Mouse (Mus musculus): ENCODE data around the gene Brms1l. TPM values are rescaled to one million over a fixed set of nuclear protein-coding genes. Genes with fewer than 3 reads are reported as not detected.

The Brms1l gene
- polyA plus RNA-seq, 1 experiment from 2014 or later, result 60.8 TPM

GRCm38 (mm10) chr12:55869622-55870322 is 33.6 kb downstream of the Brms1l start:
- Histone ChIP-seq H3K4me2 (no peak overlapping the region), H3K27ac (no peak overlapping the region), H3K9ac (no peak overlapping the region), H3K9me3 (0 out of 2 replicates have a peak, but pooled peaks cover 3% of the 10 kb centered on the region), H3K27me3 (replicated peaks) (no peaks in the 10 kb centered on the region), H3K4me3 (no peak overlapping the region), H3K36me3 (replicated peaks) (peaks cover 37% of the 10 kb centered on the region), H3K4me1 (no peaks in the 10 kb centered on the region)
- WGBS, result 94% methylated on average over 5 of the region's 5 CpGs
- no peak for ATAC-seq (replicated peaks)

GRCm38 (mm10) chr12:55885449-55885848 is 49.3 kb downstream of the Brms1l start:
- no peaks in the 10 kb centered on the region for H3K9me3 ChIP-seq
- H3K4me3 ChIP-seq, result no peak overlapping the region
- H3K4me2 ChIP-seq, result no peak overlapping the region
- no peaks in the 10 kb centered on the region for H3K36me3 ChIP-seq (replicated peaks)
- WGBS, result 50% methylated on average over 4 of the region's 4 CpGs
- no peaks in the 10 kb centered on the region for H3K4me1 ChIP-seq
- H3K27ac ChIP-seq, result no peak overlapping the region
- no peaks in the 10 kb centered on the region for H3K27me3 ChIP-seq (replicated peaks)
- no peak overlapping the region for H3K9ac ChIP-seq
- ATAC-seq (replicated peaks), result no peak

- Histone ChIP-seq H3K4me2 (peak overlapping the region; percentile 44), H3K27ac (no peak overlapping the region), H3K36me3 (replicated peaks) (no peaks in the 10 kb centered on the region), H3K27me3 (replicated peaks) (no peaks in the 10 kb centered on the region), H3K9me3 (no peaks in the 10 kb centered on the region), H3K4me3 (0 out of 2 replicates have a peak overlapping the region, but pooled peaks have one; percentile 20), H3K4me1 (no peaks in the 10 kb centered on the region), H3K9ac (no peak overlapping the region)
- ATAC-seq (replicated peaks), result no peak; the same call in 1 of the 2 replicates
- 16% methylated on average over 5 of the region's 5 CpGs for WGBS
These were observed 52.4 kb downstream of the Brms1l start for GRCm38 (mm10) chr12:55888570-55888969.

GRCm38 (mm10) chr12:55904801-55905200 is 68.7 kb downstream of the Brms1l start:
- no peaks in the 10 kb centered on the region for H3K36me3 ChIP-seq (replicated peaks)
- no peak overlapping the region for H3K4me3 ChIP-seq
- no peak overlapping the region for H3K27ac ChIP-seq
- H3K4me2 ChIP-seq, result no peak overlapping the region
- no peaks in the 10 kb centered on the region for H3K9me3 ChIP-seq
- ATAC-seq (replicated peaks), result no peak
- no peak overlapping the region for H3K9ac ChIP-seq
- H3K4me1 ChIP-seq, result no peaks in the 10 kb centered on the region
- no peaks in the 10 kb centered on the region for H3K27me3 ChIP-seq (replicated peaks)
- 89% methylated on average over 1 of the region's 1 CpGs for WGBS

GRCm38 (mm10) chr12:55912138-55912537 is 76.0 kb downstream of the Brms1l start:
- no peak overlapping the region for H3K4me2 ChIP-seq
- no peak overlapping the region for H3K9ac ChIP-seq
- WGBS, result 20% methylated on average over 3 of the region's 3 CpGs
- no peaks in the 10 kb centered on the region for H3K27me3 ChIP-seq (replicated peaks)
- no peaks in the 10 kb centered on the region for H3K36me3 ChIP-seq (replicated peaks)
- H3K27ac ChIP-seq, result no peak overlapping the region
- ATAC-seq (replicated peaks), result peak; percentile 57
- peaks cover 4% of the 10 kb centered on the region; the same call in 1 of the 2 replicates for H3K4me1 ChIP-seq
- H3K9me3 ChIP-seq, result no peaks in the 10 kb centered on the region
- H3K4me3 ChIP-seq, result no peak overlapping the region

GRCm38 (mm10) chr12:55913201-55913600 is 77.1 kb downstream of the Brms1l start:
- Histone ChIP-seq H3K36me3 (replicated peaks) (no peaks in the 10 kb centered on the region), H3K27me3 (replicated peaks) (no peaks in the 10 kb centered on the region), H3K9ac (no peak overlapping the region), H3K27ac (no peak overlapping the region), H3K4me2 (no peak overlapping the region), H3K4me3 (no peak overlapping the region), H3K9me3 (no peaks in the 10 kb centered on the region), H3K4me1 (peaks cover 4% of the 10 kb centered on the region; the same call in 1 of the 2 replicates)
- WGBS, result 73% methylated on average over 9 of the region's 9 CpGs
- 0 out of 2 replicates have a peak, but pooled peaks have one; percentile 3 for ATAC-seq (replicated peaks)

GRCm38 (mm10) chr12:55916250-55916649 is 80.1 kb downstream of the Brms1l start:
- Histone ChIP-seq H3K4me1 (peaks cover 4% of the 10 kb centered on the region; the same call in 1 of the 2 replicates), H3K27ac (0 out of 2 replicates have a peak overlapping the region, but pooled peaks have one; percentile 17), H3K4me3 (no peak overlapping the region), H3K36me3 (replicated peaks) (no peaks in the 10 kb centered on the region), H3K9me3 (no peaks in the 10 kb centered on the region), H3K4me2 (no peak overlapping the region), H3K27me3 (replicated peaks) (no peaks in the 10 kb centered on the region), H3K9ac (no peak overlapping the region)
- 0 out of 2 replicates have a peak, but pooled peaks have one; percentile 48 for ATAC-seq (replicated peaks)
- WGBS, result 40% methylated on average over 8 of the region's 8 CpGs

- 95% methylated on average over 19 of the region's 19 CpGs for WGBS
- no peak overlapping the region for H3K4me2 ChIP-seq
- H3K27ac ChIP-seq, result no peak overlapping the region
- no peak overlapping the region for H3K9ac ChIP-seq
- H3K4me1 ChIP-seq, result peaks cover 4% of the 10 kb centered on the region; the same call in 1 of the 2 replicates
- no peaks in the 10 kb centered on the region for H3K9me3 ChIP-seq
- H3K27me3 ChIP-seq (replicated peaks), result no peaks in the 10 kb centered on the region
- peak; percentile 32; the same call in 1 of the 2 replicates for ATAC-seq (replicated peaks)
- H3K36me3 ChIP-seq (replicated peaks), result no peaks in the 10 kb centered on the region
- no peak overlapping the region for H3K4me3 ChIP-seq
These were observed 80.9 kb downstream of the Brms1l start for GRCm38 (mm10) chr12:55917020-55917419.

Small RNA genes within 50 kb of the gene (microRNA-seq; reads per million reads assigned to microRNA genes)
- gene Gm23394, result 4.0 reads per million, percentile 20 among the genes with 10 or more reads in this experiment

Other genes starting within 250 kb of the Brms1l start
- gene Insm2, start 236.9 kb upstream of the Brms1l start, polyA plus RNA-seq (2015; fragmentation: Nextera tagmentation; extraction: Ambion mirVana), result 1.1 and 1.2 TPM in 2 replicates
- 23.7 and 26.7 TPM in 2 replicates for gene Ralgapa1, start 15.2 kb upstream of the Brms1l start, polyA plus RNA-seq (2015; fragmentation: Nextera tagmentation; extraction: Ambion mirVana)